Mouse (Mus musculus): ENCODE data around the gene Svbp.

GRCm38 (mm10) chr4:119233256-119233901, 38.3 kb downstream of the Svbp start:
- TF ChIP-seq ZNF384 (IDR thresholded peaks at IDR 0.05; ENCODE audit: low read depth, low read length) (no peak), MAFK (IDR thresholded peaks at IDR 0.05; ENCODE audit: insufficient read depth, low read depth, low read length) (no peak), HCFC1 (IDR thresholded peaks at IDR 0.05; ENCODE audit: borderline replicate concordance, insufficient read depth, low read length) (no peak)

All from ES-E14 (cell line).